Mouse (Mus musculus): ENCODE measurements around the gene Ptprg. TPM values are rescaled to one million over a fixed set of nuclear protein-coding genes. Genes with fewer than 3 reads are reported as not detected.

The Ptprg gene
- polyA plus RNA-seq (2012; fragmentation: generic; extraction: Trizol), result 16.6 TPM
- long read RNA-seq, experiment 1, partial matches to known transcripts, result 0 of 1 reads
- long read RNA-seq, experiment 1, other reads (novel, unspliced or antisense), result 1 of 1 reads
- long read RNA-seq, experiment 2, partial matches to known transcripts, result 4 of 7 reads
- long read RNA-seq, experiment 2, other reads (novel, unspliced or antisense), result 3 of 7 reads

DNA sequence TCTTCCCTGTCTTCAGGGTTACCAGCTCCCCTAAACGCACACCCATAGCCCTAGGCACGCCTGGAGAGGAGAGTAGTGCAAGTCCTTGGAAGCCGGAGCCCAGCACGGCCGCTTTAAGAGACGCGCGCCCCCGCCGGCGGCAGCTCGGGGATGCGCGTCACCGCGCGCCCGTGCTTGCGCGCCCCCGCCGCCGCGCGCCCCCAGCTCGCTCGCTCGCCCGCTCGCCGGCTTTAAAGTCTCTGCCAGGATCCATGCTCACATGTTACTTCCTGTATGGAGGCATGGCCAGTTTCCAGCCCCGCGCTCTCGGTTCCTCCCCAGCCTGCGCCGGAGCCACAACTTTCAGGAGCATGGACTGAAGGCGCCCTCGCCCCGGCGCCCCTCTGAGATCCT, at the start of gene Ptprg:
Ptprg (plus strand) TSS at position 260 of the 393 bp plus-strand sequence.
- TF ChIP-seq MYOD1 (IDR thresholded peaks at IDR 0.05; ENCODE audit: control insufficient read depth, insufficient read length, low read depth) (no peak), MYOG (IDR thresholded peaks at IDR 0.05; ENCODE audit: control insufficient read depth, extremely low read depth, insufficient read length) (no peak), CTCF (IDR thresholded peaks at IDR 0.05; ENCODE audit: control insufficient read depth, insufficient read depth, insufficient read length) (no peak), MAX (IDR thresholded peaks at IDR 0.05) (no peak), FOSL1 (IDR thresholded peaks at IDR 0.05; ENCODE audit: insufficient read depth, low read length, poor library complexity, severe bottlenecking) (no peak), CEBPB (IDR thresholded peaks at IDR 0.05; ENCODE audit: low read depth) (no peak), USF1 (IDR thresholded peaks at IDR 0.05; ENCODE audit: low read depth) (no peak)
- Histone ChIP-seq H3K36me3 (ENCODE audit: control insufficient read depth, insufficient read depth) (no peaks in the 10 kb centered on the region), H3K27me3 (ENCODE audit: control insufficient read depth, insufficient read depth, insufficient read length) (no peaks in the 10 kb centered on the region), H3K4me3 (ENCODE audit: insufficient read depth, poor library complexity, severe bottlenecking) (peak within 1 kb of the TSS; percentile 61), H3K79me2 (ENCODE audit: control insufficient read depth, insufficient read depth) (peaks cover 44% of the 10 kb centered on the region), H3K79me3 (ENCODE audit: low read depth) (peaks cover 25% of the 10 kb centered on the region), H3ac (ENCODE audit: control insufficient read depth, insufficient read length, low read depth) (peak within 1 kb of the TSS; percentile 98)

DNA sequence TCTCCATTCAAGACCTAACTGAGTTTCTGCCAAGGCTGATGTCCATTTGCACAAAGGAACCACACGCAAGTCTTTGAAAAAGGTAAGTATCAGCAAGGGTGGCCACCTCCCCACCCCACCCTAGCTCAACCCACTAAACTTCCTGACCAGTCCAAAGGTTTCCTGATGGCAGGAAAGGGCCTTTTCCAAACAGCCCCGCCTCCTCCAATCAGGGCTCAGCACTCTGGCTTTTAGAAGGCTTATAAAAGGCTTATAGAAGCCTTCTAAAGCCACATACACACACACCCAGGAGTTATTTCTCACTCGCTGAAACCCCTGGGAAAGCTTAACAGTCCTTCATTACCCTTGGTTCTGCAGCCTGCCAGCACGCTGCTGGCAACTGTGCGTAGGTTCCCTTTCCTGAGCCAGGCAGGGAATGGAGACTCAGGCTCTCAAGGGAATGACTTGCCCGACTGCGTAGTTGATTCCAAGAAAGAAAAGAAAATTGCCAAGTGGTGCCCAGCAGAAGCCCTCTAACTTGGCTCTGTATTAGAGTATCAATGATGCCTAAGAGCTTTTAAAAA, 49.4 kb upstream of the Ptprg start:
- H3K4me3 ChIP-seq (ENCODE audit: insufficient read depth, poor library complexity, severe bottlenecking), result no peak overlapping the region
- H3K27me3 ChIP-seq (ENCODE audit: control insufficient read depth, insufficient read depth, insufficient read length), result no peaks in the 10 kb centered on the region
- no peak for TF ChIP-seq MYOD1 (IDR thresholded peaks at IDR 0.05; ENCODE audit: control insufficient read depth, insufficient read length, low read depth)
- no peak for TF ChIP-seq FOSL1 (IDR thresholded peaks at IDR 0.05; ENCODE audit: insufficient read depth, low read length, poor library complexity, severe bottlenecking)
- no peak for TF ChIP-seq USF1 (IDR thresholded peaks at IDR 0.05; ENCODE audit: low read depth)
- TF ChIP-seq MAX (IDR thresholded peaks at IDR 0.05), result no peak
- TF ChIP-seq CTCF (IDR thresholded peaks at IDR 0.05; ENCODE audit: control insufficient read depth, insufficient read depth, insufficient read length), result no peak
- TF ChIP-seq CEBPB (IDR thresholded peaks at IDR 0.05; ENCODE audit: low read depth), result no peak
- TF ChIP-seq MYOG (IDR thresholded peaks at IDR 0.05; ENCODE audit: control insufficient read depth, extremely low read depth, insufficient read length), result no peak
- H3K79me3 ChIP-seq (ENCODE audit: low read depth), result no peaks in the 10 kb centered on the region
- no peak overlapping the region for H3ac ChIP-seq (ENCODE audit: control insufficient read depth, insufficient read length, low read depth)
- no peaks in the 10 kb centered on the region for H3K79me2 ChIP-seq (ENCODE audit: control insufficient read depth, insufficient read depth)
- H3K36me3 ChIP-seq (ENCODE audit: control insufficient read depth, insufficient read depth), result no peaks in the 10 kb centered on the region

DNA sequence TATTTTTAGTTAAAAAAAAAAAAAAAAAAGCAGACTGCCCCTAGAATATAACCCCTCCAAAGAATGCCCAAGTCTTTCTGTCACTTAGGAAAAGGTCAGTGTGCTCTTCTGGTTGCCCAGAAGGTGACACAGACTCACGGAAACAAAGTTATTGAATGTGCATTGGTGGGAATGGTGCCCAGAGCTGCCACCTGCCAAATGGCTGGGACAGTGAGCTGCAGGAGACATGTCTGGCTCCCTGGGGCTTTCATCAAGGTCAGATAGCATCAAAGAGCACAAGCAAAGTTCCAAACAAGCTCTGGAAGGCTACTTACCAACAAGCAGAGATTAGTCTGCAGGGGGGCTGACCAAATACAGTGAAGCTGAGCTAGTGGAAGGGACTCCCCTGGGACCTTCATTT, 43.2 kb upstream of the Ptprg start:
- no peak overlapping the region for H3K4me3 ChIP-seq (ENCODE audit: insufficient read depth, poor library complexity, severe bottlenecking)
- H3K79me3 ChIP-seq (ENCODE audit: low read depth), result no peaks in the 10 kb centered on the region
- TF ChIP-seq CTCF (IDR thresholded peaks at IDR 0.05; ENCODE audit: control insufficient read depth, insufficient read depth, insufficient read length), result no peak
- TF ChIP-seq MYOD1 (IDR thresholded peaks at IDR 0.05; ENCODE audit: control insufficient read depth, insufficient read length, low read depth), result no peak
- no peak for TF ChIP-seq CEBPB (IDR thresholded peaks at IDR 0.05; ENCODE audit: low read depth)

DNA sequence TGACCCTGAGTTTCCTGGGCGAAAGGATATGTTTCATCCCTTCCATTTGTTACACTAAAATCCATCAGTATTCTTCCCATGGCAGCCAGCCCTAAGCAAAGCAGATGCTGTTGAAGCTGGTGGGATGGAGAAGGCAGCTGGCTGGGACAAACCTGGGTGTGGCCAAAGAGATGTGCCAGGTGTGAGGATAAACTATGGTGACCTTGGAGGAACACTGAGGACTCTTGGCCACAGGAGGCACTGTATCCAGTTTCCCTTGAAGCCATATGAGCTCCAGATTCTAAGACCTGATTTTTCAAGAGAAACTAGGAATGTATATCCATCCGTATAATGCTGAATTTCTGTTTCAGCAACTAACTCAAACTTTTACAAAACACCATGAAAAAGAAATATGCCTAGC, 34.2 kb upstream of the Ptprg start:
- H3ac ChIP-seq (ENCODE audit: control insufficient read depth, insufficient read length, low read depth), result no peak overlapping the region
- no peaks in the 10 kb centered on the region for H3K79me3 ChIP-seq (ENCODE audit: low read depth)
- TF ChIP-seq MYOG (IDR thresholded peaks at IDR 0.05; ENCODE audit: control insufficient read depth, extremely low read depth, insufficient read length) (no peak), FOSL1 (IDR thresholded peaks at IDR 0.05; ENCODE audit: insufficient read depth, low read length, poor library complexity, severe bottlenecking) (no peak), CEBPB (IDR thresholded peaks at IDR 0.05; ENCODE audit: low read depth) (no peak), MYOD1 (IDR thresholded peaks at IDR 0.05; ENCODE audit: control insufficient read depth, insufficient read length, low read depth) (no peak), USF1 (IDR thresholded peaks at IDR 0.05; ENCODE audit: low read depth) (no peak), MAX (IDR thresholded peaks at IDR 0.05) (no peak), CTCF (IDR thresholded peaks at IDR 0.05; ENCODE audit: control insufficient read depth, insufficient read depth, insufficient read length) (no peak)
- no peak overlapping the region for H3K4me3 ChIP-seq (ENCODE audit: insufficient read depth, poor library complexity, severe bottlenecking)
- no peaks in the 10 kb centered on the region for H3K27me3 ChIP-seq (ENCODE audit: control insufficient read depth, insufficient read depth, insufficient read length)
- no peaks in the 10 kb centered on the region for H3K79me2 ChIP-seq (ENCODE audit: control insufficient read depth, insufficient read depth)
- H3K36me3 ChIP-seq (ENCODE audit: control insufficient read depth, insufficient read depth), result no peaks in the 10 kb centered on the region

More for the DNA sequence above, 43.2 kb upstream of the Ptprg start:
- Histone ChIP-seq H3K36me3 (ENCODE audit: control insufficient read depth, insufficient read depth) (no peaks in the 10 kb centered on the region), H3K79me2 (ENCODE audit: control insufficient read depth, insufficient read depth) (no peaks in the 10 kb centered on the region), H3K27me3 (ENCODE audit: control insufficient read depth, insufficient read depth, insufficient read length) (no peaks in the 10 kb centered on the region), H3ac (ENCODE audit: control insufficient read depth, insufficient read length, low read depth) (no peak overlapping the region)

DNA sequence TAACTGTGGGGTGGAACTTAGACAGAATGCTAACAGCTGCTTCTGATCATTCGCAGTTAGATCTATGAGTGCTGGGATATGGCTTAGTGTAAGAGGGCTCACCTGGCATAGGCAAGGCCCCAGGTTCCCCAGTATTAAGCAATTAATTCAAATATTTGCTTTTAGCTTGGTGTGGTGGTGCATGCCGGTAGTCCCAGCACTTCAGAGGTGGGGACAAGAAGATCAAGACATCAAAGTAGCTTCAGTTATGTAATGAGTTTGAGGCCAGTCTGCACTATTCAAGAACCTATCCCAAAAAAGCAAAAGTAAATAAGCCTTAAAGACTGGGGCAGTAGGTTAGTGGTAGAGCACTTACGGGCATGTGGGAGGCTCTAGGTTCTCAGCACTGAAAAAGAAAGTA, 30.3 kb upstream of the Ptprg start:
- H3K27me3 ChIP-seq (ENCODE audit: control insufficient read depth, insufficient read depth, insufficient read length), result no peaks in the 10 kb centered on the region
- H3K4me3 ChIP-seq (ENCODE audit: insufficient read depth, poor library complexity, severe bottlenecking), result no peak overlapping the region
- no peaks in the 10 kb centered on the region for H3K36me3 ChIP-seq (ENCODE audit: control insufficient read depth, insufficient read depth)
- H3K79me2 ChIP-seq (ENCODE audit: control insufficient read depth, insufficient read depth), result no peaks in the 10 kb centered on the region
- H3K79me3 ChIP-seq (ENCODE audit: low read depth), result no peaks in the 10 kb centered on the region
- no peak overlapping the region for H3ac ChIP-seq (ENCODE audit: control insufficient read depth, insufficient read length, low read depth)
- TF ChIP-seq MYOG (IDR thresholded peaks at IDR 0.05; ENCODE audit: control insufficient read depth, extremely low read depth, insufficient read length), result no peak

DNA sequence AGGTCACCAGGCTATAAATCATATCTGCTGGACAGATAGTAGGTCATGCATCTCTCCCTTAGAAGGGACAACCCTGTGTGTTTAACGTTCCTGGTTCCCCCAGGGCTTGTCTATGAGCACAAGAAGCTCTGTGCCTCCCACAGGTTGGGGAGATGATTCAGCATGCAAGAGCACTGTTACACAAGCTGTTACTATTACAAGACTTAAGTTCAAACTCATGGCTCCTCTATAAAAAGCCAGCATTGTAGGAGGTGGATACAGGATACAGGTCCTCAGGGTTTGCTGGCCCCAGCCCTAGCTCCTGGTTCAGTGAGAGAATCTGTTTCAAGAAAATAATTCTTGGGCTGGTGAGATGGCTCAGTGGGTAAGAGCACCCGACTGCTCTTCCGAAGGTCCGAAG, 23.7 kb upstream of the Ptprg start:
- H3K36me3 ChIP-seq (ENCODE audit: control insufficient read depth, insufficient read depth), result no peaks in the 10 kb centered on the region
- H3K4me3 ChIP-seq (ENCODE audit: insufficient read depth, poor library complexity, severe bottlenecking), result no peak overlapping the region
- H3K27me3 ChIP-seq (ENCODE audit: control insufficient read depth, insufficient read depth, insufficient read length), result no peaks in the 10 kb centered on the region
- H3ac ChIP-seq (ENCODE audit: control insufficient read depth, insufficient read length, low read depth), result no peak overlapping the region
- H3K79me3 ChIP-seq (ENCODE audit: low read depth), result no peaks in the 10 kb centered on the region
- TF ChIP-seq USF1 (IDR thresholded peaks at IDR 0.05; ENCODE audit: low read depth), result no peak
- TF ChIP-seq FOSL1 (IDR thresholded peaks at IDR 0.05; ENCODE audit: insufficient read depth, low read length, poor library complexity, severe bottlenecking), result no peak
- TF ChIP-seq MYOG (IDR thresholded peaks at IDR 0.05; ENCODE audit: control insufficient read depth, extremely low read depth, insufficient read length), result no peak
- no peak for TF ChIP-seq MYOD1 (IDR thresholded peaks at IDR 0.05; ENCODE audit: control insufficient read depth, insufficient read length, low read depth)
- TF ChIP-seq MAX (IDR thresholded peaks at IDR 0.05), result no peak
- TF ChIP-seq CEBPB (IDR thresholded peaks at IDR 0.05; ENCODE audit: low read depth), result no peak
- TF ChIP-seq CTCF (IDR thresholded peaks at IDR 0.05; ENCODE audit: control insufficient read depth, insufficient read depth, insufficient read length), result no peak
- no peaks in the 10 kb centered on the region for H3K79me2 ChIP-seq (ENCODE audit: control insufficient read depth, insufficient read depth)

All from C2C12 (cell line).